ENCODE assay signal across 8 mouse cellular contexts in the genomic region with DNA sequence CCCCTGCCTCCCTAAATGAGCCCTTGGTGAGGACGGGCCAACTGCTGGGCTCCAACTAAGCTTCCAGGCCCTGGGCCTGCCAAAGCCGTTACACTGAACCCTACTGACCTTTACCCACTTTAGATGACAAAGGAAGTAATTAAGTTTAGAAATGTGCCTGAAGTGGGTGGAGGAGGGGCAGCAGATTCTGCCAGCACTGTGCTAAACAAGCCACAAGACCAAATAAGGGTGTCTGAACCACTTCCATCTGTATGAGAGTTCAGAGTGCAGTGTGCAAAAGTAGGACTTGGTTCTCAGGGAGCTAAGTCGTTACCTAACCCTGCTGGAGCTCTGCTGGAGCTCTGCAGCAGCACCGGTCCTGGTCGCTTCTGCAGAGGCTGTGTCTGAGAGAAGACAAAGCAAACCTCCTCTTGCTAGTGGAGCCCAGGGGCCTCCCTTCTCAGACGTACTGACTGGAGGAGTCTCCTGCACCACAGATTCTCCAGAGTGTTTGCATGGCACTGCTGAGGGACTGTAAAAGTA. TPM values are rescaled to one million over a fixed set of nuclear protein-coding genes. Genes with fewer than 3 reads are reported as not detected.
DNase-seq lines count a peak whose midpoint lies in the region; ATAC-seq and TF ChIP-seq lines count a peak whose summit lies in the region.

No protein-coding gene starts in this region.

- peaks cover 7% of the 10 kb centered on the region; the same call in 1 of the 2 replicates for H3K4me1 ChIP-seq in midbrain, embryonic 13.5 days (replicated peaks)
- no peaks in the 10 kb centered on the region for H3K4me1 ChIP-seq in midbrain, postnatal 0 days (ENCODE audit: insufficient read depth, low read length)
- peaks cover 25% of the 10 kb centered on the region for H3K4me1 ChIP-seq in liver, embryonic 13.5 days (replicated peaks)
- H3K4me1 ChIP-seq in olfactory bulb, adult 2 months (ENCODE audit: control insufficient read depth, insufficient read depth, low read length), result peaks cover 12% of the 10 kb centered on the region

- WGBS in midbrain, embryonic 13.5 days, result 8% methylated on average over 6 of the region's 6 CpGs
- WGBS in midbrain, postnatal 0 days, result 12% methylated on average over 6 of the region's 6 CpGs
- WGBS in liver, embryonic 13.5 days (ENCODE audit: insufficient replicate concordance), result 21% methylated on average over 6 of the region's 6 CpGs
- 23% methylated on average over 6 of the region's 6 CpGs for WGBS in olfactory bulb, adult 2 months

- no peaks in the 10 kb centered on the region for H3K9me3 ChIP-seq in midbrain, embryonic 13.5 days
- no peaks in the 10 kb centered on the region for H3K9me3 ChIP-seq in midbrain, postnatal 0 days (ENCODE audit: low read length)
- no peaks in the 10 kb centered on the region for H3K9me3 ChIP-seq in liver, embryonic 13.5 days (replicated peaks)

- 0 out of 2 replicates have a peak overlapping the region, but pooled peaks have one; percentile 10 for H3K9ac ChIP-seq in midbrain, embryonic 13.5 days (replicated peaks)
- no peak overlapping the region for H3K9ac ChIP-seq in midbrain, postnatal 0 days (replicated peaks; ENCODE audit: low read length, poor library complexity, severe bottlenecking)
- no peak overlapping the region for H3K9ac ChIP-seq in liver, embryonic 13.5 days

- H3K4me2 ChIP-seq in midbrain, embryonic 13.5 days (replicated peaks), result no peak overlapping the region
- H3K4me2 ChIP-seq in midbrain, postnatal 0 days (ENCODE audit: low read depth, low read length, poor library complexity, severe bottlenecking), result no peak overlapping the region
- 0 out of 2 replicates have a peak overlapping the region, but pooled peaks have one; percentile 6 for H3K4me2 ChIP-seq in liver, embryonic 13.5 days

- H3K36me3 ChIP-seq in midbrain, embryonic 13.5 days, result no peaks in the 10 kb centered on the region
- H3K36me3 ChIP-seq in midbrain, postnatal 0 days (ENCODE audit: insufficient read depth, low read length), result no peaks in the 10 kb centered on the region
- no peaks in the 10 kb centered on the region for H3K36me3 ChIP-seq in liver, embryonic 13.5 days

- no peak for TF ChIP-seq CTCF in midbrain, postnatal 0 days (IDR thresholded peaks at IDR 0.05)
- no peak for TF ChIP-seq CTCF in olfactory bulb, adult 2 months (IDR thresholded peaks at IDR 0.05; ENCODE audit: insufficient read depth, low read depth, low read length)

- H3K27me3 ChIP-seq in midbrain, embryonic 13.5 days, result no peaks in the 10 kb centered on the region
- H3K27me3 ChIP-seq in midbrain, postnatal 0 days (ENCODE audit: insufficient read depth, low read length), result no peaks in the 10 kb centered on the region
- no peaks in the 10 kb centered on the region for H3K27me3 ChIP-seq in liver, embryonic 13.5 days

- no peak for ATAC-seq in midbrain, embryonic 13.5 days
- ATAC-seq in midbrain, postnatal 0 days (ENCODE audit: low FRiP score), result no peak
- peak; percentile 90 for ATAC-seq in common myeloid progenitor, adult 5-6 weeks (replicated peaks; ENCODE audit: low read depth, poor library complexity, severe bottlenecking)
- peak; percentile 97 for ATAC-seq in granulocyte monocyte progenitor cell, adult 5-6 weeks (replicated peaks; ENCODE audit: poor library complexity, severe bottlenecking)
- ATAC-seq in liver, embryonic 13.5 days (ENCODE audit: low read depth), result peak; percentile 63
- ATAC-seq in erythroblast, adult 5-6 weeks (replicated peaks; ENCODE audit: low FRiP score, poor library complexity, severe bottlenecking), result no peak

- TF ChIP-seq POLR2A in olfactory bulb, adult 2 months (IDR thresholded peaks at IDR 0.05; ENCODE audit: insufficient read depth, low read depth, low read length), result no peak

- H3K27ac ChIP-seq in midbrain, embryonic 13.5 days, result no peak overlapping the region
- H3K27ac ChIP-seq in midbrain, postnatal 0 days (ENCODE audit: low read depth, low read length), result no peak overlapping the region
- H3K27ac ChIP-seq in liver, embryonic 13.5 days, result peak overlapping the region; percentile 60
- H3K27ac ChIP-seq in olfactory bulb, adult 2 months (ENCODE audit: insufficient read depth, low read depth, low read length), result peak overlapping the region; percentile 36

- no peak for DNase-seq in midbrain, postnatal 0 days (ENCODE audit: low spot score)
- DNase-seq in kidney, adult 8-10 months, result peak; percentile 92 to 95
- no peak for DNase-seq in liver, embryonic 13.5 days

- no peak overlapping the region for H3K4me3 ChIP-seq in midbrain, embryonic 13.5 days (replicated peaks)
- no peak overlapping the region for H3K4me3 ChIP-seq in midbrain, postnatal 0 days (ENCODE audit: low read depth, low read length)
- no peak overlapping the region for H3K4me3 ChIP-seq in liver, embryonic 13.5 days (replicated peaks)
- H3K4me3 ChIP-seq in olfactory bulb, adult 2 months (ENCODE audit: insufficient read depth, low read depth, low read length), result no peak overlapping the region

RNA-seq across cellular contexts. Expression of a gene that starts 36.5 kb away (rescaled TPM):
- polyA plus RNA-seq in midbrain, embryonic 13.5 days (2015; fragmentation: Nextera tagmentation; extraction: Ambion mirVana), result 150 and 174 TPM in 2 replicates
- 128 and 135 TPM in 2 replicates for total RNA-seq in midbrain, postnatal 0 days (2014; rRNA removed)
- polyA plus RNA-seq in midbrain, postnatal 0 days (2015; fragmentation: Nextera tagmentation; extraction: Ambion mirVana), result 131 and 152 TPM in 2 replicates
- total RNA-seq in common myeloid progenitor, adult 5-6 weeks (2017), result 335 and 349 TPM in 2 replicates
- 289 and 349 TPM in 2 replicates for total RNA-seq in granulocyte monocyte progenitor cell, adult 5-6 weeks (2014; fragmentation: Nextera tagmentation)
- 267 and 271 TPM in 2 replicates for total RNA-seq in granulocyte monocyte progenitor cell, adult 5-6 weeks (2017)
- polyA plus RNA-seq in liver, embryonic 13.5 days (2015; fragmentation: Nextera tagmentation; extraction: Ambion mirVana), result 76.6 and 79.2 TPM in 2 replicates
- polyA plus RNA-seq in olfactory bulb, adult 2 months (2012; ENCODE audit: insufficient read depth, insufficient read length, low replicate concordance, missing spikeins), result 538 TPM in 1 of 2 replicates, not detected in the other
- total RNA-seq in erythroblast, adult 5-6 weeks (2015; ENCODE audit: low replicate concordance), result 149 and 283 TPM in 2 replicates
- 146 and 152 TPM in 2 replicates for total RNA-seq in erythroblast, adult 5-6 weeks (2017; ENCODE audit: low replicate concordance)

RNA-seq across cellular contexts. Expression of a gene that starts 36.6 kb away (rescaled TPM):
- 9.1 and 9.2 TPM in 2 replicates for polyA plus RNA-seq in midbrain, embryonic 13.5 days (2015; fragmentation: Nextera tagmentation; extraction: Ambion mirVana)
- total RNA-seq in midbrain, postnatal 0 days (2014; rRNA removed), result 6.7 and 7.5 TPM in 2 replicates
- polyA plus RNA-seq in midbrain, postnatal 0 days (2015; fragmentation: Nextera tagmentation; extraction: Ambion mirVana), result 8.0 and 8.2 TPM in 2 replicates
- 3.3 and 4.3 TPM in 2 replicates for total RNA-seq in common myeloid progenitor, adult 5-6 weeks (2017)
- total RNA-seq in granulocyte monocyte progenitor cell, adult 5-6 weeks (2014; fragmentation: Nextera tagmentation), result 4.7 and 12.2 TPM in 2 replicates
- total RNA-seq in granulocyte monocyte progenitor cell, adult 5-6 weeks (2017), result 2.5 and 3.6 TPM in 2 replicates
- polyA plus RNA-seq in liver, embryonic 13.5 days (2015; fragmentation: Nextera tagmentation; extraction: Ambion mirVana), result 5.4 and 6.2 TPM in 2 replicates
- not detected in 2 replicates for polyA plus RNA-seq in olfactory bulb, adult 2 months (2012; ENCODE audit: insufficient read depth, insufficient read length, low replicate concordance, missing spikeins)
- total RNA-seq in erythroblast, adult 5-6 weeks (2015; ENCODE audit: low replicate concordance), result 0.38 and 2.5 TPM in 2 replicates
- total RNA-seq in erythroblast, adult 5-6 weeks (2017; ENCODE audit: low replicate concordance), result 1.1 TPM in 2 replicates

RNA-seq across cellular contexts. Expression of a gene that starts 44.2 kb away (rescaled TPM):
- 52.8 and 65.6 TPM in 2 replicates for polyA plus RNA-seq in midbrain, embryonic 13.5 days (2015; fragmentation: Nextera tagmentation; extraction: Ambion mirVana)
- 58.0 and 63.2 TPM in 2 replicates for total RNA-seq in midbrain, postnatal 0 days (2014; rRNA removed)
- polyA plus RNA-seq in midbrain, postnatal 0 days (2015; fragmentation: Nextera tagmentation; extraction: Ambion mirVana), result 30.1 and 32.9 TPM in 2 replicates
- total RNA-seq in common myeloid progenitor, adult 5-6 weeks (2017), result 13.4 and 18.7 TPM in 2 replicates
- 25.2 and 30.3 TPM in 2 replicates for total RNA-seq in granulocyte monocyte progenitor cell, adult 5-6 weeks (2014; fragmentation: Nextera tagmentation)
- total RNA-seq in granulocyte monocyte progenitor cell, adult 5-6 weeks (2017), result 12.8 and 15.7 TPM in 2 replicates
- 17.8 and 19.6 TPM in 2 replicates for polyA plus RNA-seq in liver, embryonic 13.5 days (2015; fragmentation: Nextera tagmentation; extraction: Ambion mirVana)
- not detected in 2 replicates for polyA plus RNA-seq in olfactory bulb, adult 2 months (2012; ENCODE audit: insufficient read depth, insufficient read length, low replicate concordance, missing spikeins)
- 1.7 and 9.6 TPM in 2 replicates for total RNA-seq in erythroblast, adult 5-6 weeks (2015; ENCODE audit: low replicate concordance)
- total RNA-seq in erythroblast, adult 5-6 weeks (2017; ENCODE audit: low replicate concordance), result 5.7 and 14.6 TPM in 2 replicates

RNA-seq across cellular contexts. Expression of a gene that starts 56.2 kb away (rescaled TPM):
- 4,691 and 4,901 TPM in 2 replicates for polyA plus RNA-seq in midbrain, embryonic 13.5 days (2015; fragmentation: Nextera tagmentation; extraction: Ambion mirVana)
- total RNA-seq in midbrain, postnatal 0 days (2014; rRNA removed), result 1,443 and 2,095 TPM in 2 replicates
- 4,479 and 4,841 TPM in 2 replicates for polyA plus RNA-seq in midbrain, postnatal 0 days (2015; fragmentation: Nextera tagmentation; extraction: Ambion mirVana)
- total RNA-seq in common myeloid progenitor, adult 5-6 weeks (2017), result 1,111 and 1,232 TPM in 2 replicates
- total RNA-seq in granulocyte monocyte progenitor cell, adult 5-6 weeks (2014; fragmentation: Nextera tagmentation), result 870 and 954 TPM in 2 replicates
- 1,051 and 1,247 TPM in 2 replicates for total RNA-seq in granulocyte monocyte progenitor cell, adult 5-6 weeks (2017)
- 1,519 and 1,558 TPM in 2 replicates for polyA plus RNA-seq in liver, embryonic 13.5 days (2015; fragmentation: Nextera tagmentation; extraction: Ambion mirVana)
- polyA plus RNA-seq in olfactory bulb, adult 2 months (2012; ENCODE audit: insufficient read depth, insufficient read length, low replicate concordance, missing spikeins), result 651 TPM in 1 of 2 replicates, not detected in the other
- total RNA-seq in erythroblast, adult 5-6 weeks (2015; ENCODE audit: low replicate concordance), result 1,189 and 1,264 TPM in 2 replicates
- 1,425 and 1,690 TPM in 2 replicates for total RNA-seq in erythroblast, adult 5-6 weeks (2017; ENCODE audit: low replicate concordance)

Comparison
In these comparisons a context has a peak if more than half of its experiments do, and no peak if none do; other contexts are left out.
1. ATAC-seq: peak in common myeloid progenitor, adult 5-6 weeks (single experiment), granulocyte monocyte progenitor cell, adult 5-6 weeks (single experiment) and liver, embryonic 13.5 days (single experiment); none in midbrain, embryonic 13.5 days (single experiment), midbrain, postnatal 0 days (single experiment) and erythroblast, adult 5-6 weeks (single experiment).
2. H3K27ac ChIP-seq: peak in liver, embryonic 13.5 days (single experiment) and olfactory bulb, adult 2 months (single experiment); none in midbrain, embryonic 13.5 days (single experiment) and midbrain, postnatal 0 days (single experiment).
3. DNase-seq: peak in kidney, adult 8-10 months (2 of 2); none in midbrain, postnatal 0 days (single experiment) and liver, embryonic 13.5 days (single experiment).